Mouse (Mus musculus): ENCODE measurements around the gene Lefty2. TPM values are rescaled to one million over a fixed set of nuclear protein-coding genes. Genes with fewer than 3 reads are reported as not detected.

Gene Lefty2
- polyA plus RNA-seq, 1 experiment from 2014 or later = not detected

- peak; percentile 51 for ATAC-seq (replicated peaks; ENCODE audit: insufficient number of reproducible peaks, low FRiP score, low TSS enrichment)
- H3K9ac ChIP-seq (ENCODE audit: low read depth, low read length) = peak within 1 kb of the TSS; percentile 90
Observed at GRCm38 (mm10) chr1:180942166-180943031, 49.5 kb downstream of the Lefty2 start, which contains the start of gene Tmem63a. Gene Tmem63a, plus strand, starts transcription at chr1:180942344.

GRCm38 (mm10) chr1:180943032-180943644, 50.2 kb downstream of the Lefty2 start:
- 39% methylated on average over 11 of the region's 11 CpGs for WGBS (ENCODE audit: insufficient replicate concordance)

More at GRCm38 (mm10) chr1:180942166-180943031, 49.5 kb downstream of the Lefty2 start, which contains the start of gene Tmem63a:
- peak within 1 kb of the TSS; percentile 99 for H3K4me2 ChIP-seq
- WGBS (ENCODE audit: insufficient replicate concordance) = under 1% methylated on average over 72 of the region's 73 CpGs
- H3K27me3 ChIP-seq (ENCODE audit: control insufficient read depth, insufficient read depth, low read length) = peaks cover 14% of the 10 kb centered on the region
- H3K4me3 ChIP-seq (ENCODE audit: low read depth, low read length) = peak within 1 kb of the TSS; percentile 94
- H3K27ac ChIP-seq (ENCODE audit: low read depth, low read length) = peak within 1 kb of the TSS; percentile 59
- H3K9me3 ChIP-seq (replicated peaks; ENCODE audit: control insufficient read depth, low read length) = no peaks in the 10 kb centered on the region
- H3K4me1 ChIP-seq (ENCODE audit: control insufficient read depth, insufficient read depth, low read length) = peaks cover 24% of the 10 kb centered on the region
- no peaks in the 10 kb centered on the region; the same call in 1 of the 2 replicates for H3K36me3 ChIP-seq (ENCODE audit: control insufficient read depth, insufficient read depth, low read length)

DNA sequence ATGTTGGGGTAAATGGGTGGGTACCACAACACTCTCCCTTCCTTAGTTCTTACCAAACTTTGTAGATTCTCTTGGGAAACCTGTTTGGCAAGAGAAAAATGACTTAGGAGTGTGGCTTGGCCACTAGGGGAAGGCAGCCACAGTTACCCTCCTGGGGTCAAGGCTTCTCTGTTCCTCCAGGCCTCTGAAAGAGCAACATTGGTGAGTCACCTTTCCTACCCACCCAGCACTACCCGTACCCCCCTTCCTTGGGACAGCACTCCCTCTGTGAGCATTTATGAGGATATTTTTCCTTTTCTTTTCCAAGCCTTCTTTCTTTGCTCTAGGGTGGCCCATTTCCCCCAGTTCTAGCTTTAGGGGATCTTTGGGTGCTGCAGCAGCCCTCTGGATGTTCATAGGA, 51.0 kb downstream of the Lefty2 start:
- Histone ChIP-seq H3K9me3 (replicated peaks; ENCODE audit: control insufficient read depth, low read length) (no peaks in the 10 kb centered on the region), H3K4me1 (ENCODE audit: control insufficient read depth, insufficient read depth, low read length) (peaks cover 24% of the 10 kb centered on the region), H3K27ac (ENCODE audit: low read depth, low read length) (no peak overlapping the region), H3K27me3 (ENCODE audit: control insufficient read depth, insufficient read depth, low read length) (peaks cover 6% of the 10 kb centered on the region; the same call in 1 of the 2 replicates), H3K36me3 (ENCODE audit: control insufficient read depth, insufficient read depth, low read length) (no peaks in the 10 kb centered on the region; the same call in 1 of the 2 replicates), H3K9ac (ENCODE audit: low read depth, low read length) (no peak overlapping the region), H3K4me2 (0 out of 2 replicates have a peak overlapping the region, but pooled peaks have one; percentile 6), H3K4me3 (ENCODE audit: low read depth, low read length) (no peak overlapping the region)
- WGBS (ENCODE audit: insufficient replicate concordance) = 46% methylated on average over 1 of the region's 1 CpGs
- no peak for ATAC-seq (replicated peaks; ENCODE audit: insufficient number of reproducible peaks, low FRiP score, low TSS enrichment)

More at GRCm38 (mm10) chr1:180943032-180943644, 50.2 kb downstream of the Lefty2 start:
- H3K4me2 ChIP-seq = peak overlapping the region; percentile 99
- no peak for ATAC-seq (replicated peaks; ENCODE audit: insufficient number of reproducible peaks, low FRiP score, low TSS enrichment)
- peaks cover 6% of the 10 kb centered on the region; the same call in 1 of the 2 replicates for H3K27me3 ChIP-seq (ENCODE audit: control insufficient read depth, insufficient read depth, low read length)
- peaks cover 24% of the 10 kb centered on the region for H3K4me1 ChIP-seq (ENCODE audit: control insufficient read depth, insufficient read depth, low read length)
- no peaks in the 10 kb centered on the region; the same call in 1 of the 2 replicates for H3K36me3 ChIP-seq (ENCODE audit: control insufficient read depth, insufficient read depth, low read length)
- H3K9me3 ChIP-seq (replicated peaks; ENCODE audit: control insufficient read depth, low read length) = no peaks in the 10 kb centered on the region
- H3K9ac ChIP-seq (ENCODE audit: low read depth, low read length) = peak overlapping the region; percentile 90
- H3K4me3 ChIP-seq (ENCODE audit: low read depth, low read length) = peak overlapping the region; percentile 94
- H3K27ac ChIP-seq (ENCODE audit: low read depth, low read length) = peak overlapping the region; percentile 59

DNA sequence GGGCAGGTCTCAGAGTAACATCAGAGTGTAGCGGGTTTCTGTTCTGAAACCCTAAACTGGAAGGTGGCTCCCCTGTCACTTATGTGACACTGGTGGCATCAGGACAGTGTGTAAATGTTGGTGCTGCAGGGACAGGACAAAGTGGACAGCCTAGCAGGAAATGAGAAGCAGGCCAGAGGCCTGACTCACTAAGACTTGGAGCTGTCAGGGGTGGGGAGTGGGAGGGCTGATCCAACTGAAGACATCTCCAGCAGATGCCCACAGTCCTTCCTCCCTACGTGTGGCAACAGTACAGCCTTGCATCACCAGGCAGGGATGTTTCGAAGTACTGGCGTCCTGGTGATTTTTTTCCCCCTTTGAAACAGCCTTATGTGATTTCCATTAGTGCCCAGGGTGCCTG, 51.6 kb downstream of the Lefty2 start:
- no peak overlapping the region for H3K9ac ChIP-seq (ENCODE audit: low read depth, low read length)
- H3K27me3 ChIP-seq (ENCODE audit: control insufficient read depth, insufficient read depth, low read length) = peaks cover 6% of the 10 kb centered on the region; the same call in 1 of the 2 replicates
- H3K4me2 ChIP-seq = no peak overlapping the region
- no peak for ATAC-seq (replicated peaks; ENCODE audit: insufficient number of reproducible peaks, low FRiP score, low TSS enrichment)
- no peaks in the 10 kb centered on the region for H3K9me3 ChIP-seq (replicated peaks; ENCODE audit: control insufficient read depth, low read length)
- H3K4me1 ChIP-seq (ENCODE audit: control insufficient read depth, insufficient read depth, low read length) = peaks cover 24% of the 10 kb centered on the region
- no peak overlapping the region for H3K27ac ChIP-seq (ENCODE audit: low read depth, low read length)
- 75% methylated on average over 4 of the region's 4 CpGs for WGBS (ENCODE audit: insufficient replicate concordance)
- H3K36me3 ChIP-seq (ENCODE audit: control insufficient read depth, insufficient read depth, low read length) = no peaks in the 10 kb centered on the region; the same call in 1 of the 2 replicates
- no peak overlapping the region for H3K4me3 ChIP-seq (ENCODE audit: low read depth, low read length)

GRCm38 (mm10) chr1:180945001-180945980, 52.4 kb downstream of the Lefty2 start:
- WGBS (ENCODE audit: insufficient replicate concordance) = 29% methylated on average over 20 of the region's 20 CpGs
- peaks cover 2% of the 10 kb centered on the region; the same call in 1 of the 2 replicates for H3K36me3 ChIP-seq (ENCODE audit: control insufficient read depth, insufficient read depth, low read length)
- H3K9ac ChIP-seq (ENCODE audit: low read depth, low read length) = peak overlapping the region; percentile 28
- ATAC-seq (replicated peaks; ENCODE audit: insufficient number of reproducible peaks, low FRiP score, low TSS enrichment) = peak; percentile 63; the same call in 1 of the 2 replicates
- H3K27me3 ChIP-seq (ENCODE audit: control insufficient read depth, insufficient read depth, low read length) = peaks cover 6% of the 10 kb centered on the region; the same call in 1 of the 2 replicates
- no peaks in the 10 kb centered on the region for H3K9me3 ChIP-seq (replicated peaks; ENCODE audit: control insufficient read depth, low read length)
- peaks cover 24% of the 10 kb centered on the region for H3K4me1 ChIP-seq (ENCODE audit: control insufficient read depth, insufficient read depth, low read length)
- peak overlapping the region; percentile 42 for H3K4me2 ChIP-seq
- 0 out of 2 replicates have a peak overlapping the region, but pooled peaks have one; percentile 13 for H3K27ac ChIP-seq (ENCODE audit: low read depth, low read length)
- 0 out of 2 replicates have a peak overlapping the region, but pooled peaks have one; percentile 1 for H3K4me3 ChIP-seq (ENCODE audit: low read depth, low read length)

GRCm38 (mm10) chr1:180946448-180946847, 53.5 kb downstream of the Lefty2 start:
- H3K4me2 ChIP-seq = no peak overlapping the region
- WGBS (ENCODE audit: insufficient replicate concordance) = 85% methylated on average over 6 of the region's 6 CpGs
- H3K4me1 ChIP-seq (ENCODE audit: control insufficient read depth, insufficient read depth, low read length) = peaks cover 19% of the 10 kb centered on the region
- H3K36me3 ChIP-seq (ENCODE audit: control insufficient read depth, insufficient read depth, low read length) = peaks cover 6% of the 10 kb centered on the region
- H3K9ac ChIP-seq (ENCODE audit: low read depth, low read length) = no peak overlapping the region
- H3K4me3 ChIP-seq (ENCODE audit: low read depth, low read length) = no peak overlapping the region
- peaks cover 3% of the 10 kb centered on the region; the same call in 1 of the 2 replicates for H3K27me3 ChIP-seq (ENCODE audit: control insufficient read depth, insufficient read depth, low read length)
- H3K9me3 ChIP-seq (replicated peaks; ENCODE audit: control insufficient read depth, low read length) = no peaks in the 10 kb centered on the region
- ATAC-seq (replicated peaks; ENCODE audit: insufficient number of reproducible peaks, low FRiP score, low TSS enrichment) = no peak
- no peak overlapping the region for H3K27ac ChIP-seq (ENCODE audit: low read depth, low read length)
